Mouse (Mus musculus) ES-Bruce4 (cell line): ENCODE measurements around the gene Slmap. TPM values are rescaled to one million over a fixed set of nuclear protein-coding genes. Genes with fewer than 3 reads are reported as not detected.

Source experiments
- H3K27ac ChIP-seq: 2 replicates; pipeline ENCODE4 v1.5.1; 2012; ENCODE audit warnings: low read length, inconsistent platforms; ENCODE audit not compliant: insufficient read depth
- H3K27me3 ChIP-seq: 2 replicates; pipeline ENCODE4 v1.6.1; 2012; ENCODE audit warnings: mild to moderate bottlenecking, low read length, inconsistent platforms; ENCODE audit not compliant: control insufficient read depth, poor library complexity, insufficient read depth, severe bottlenecking
- H3K36me3 ChIP-seq: 2 replicates; pipeline ENCODE4 v1.6.1; 2012; ENCODE audit warnings: inconsistent platforms, mild to moderate bottlenecking, low read length, moderate library complexity; ENCODE audit not compliant: control insufficient read depth, poor library complexity, insufficient read depth, severe bottlenecking
- H3K4me1 ChIP-seq: one replicate; pipeline ENCODE4 v1.8.1; 2011; ENCODE audit warnings: low read length; ENCODE audit not compliant: control insufficient read depth, insufficient read depth
- H3K4me3 ChIP-seq: 2 replicates; pipeline ENCODE4 v1.5.1; 2011; ENCODE audit warnings: low read depth, mild to moderate bottlenecking, low read length
- H3K9ac ChIP-seq: 2 replicates; pipeline ENCODE4 v1.6.1; 2012; ENCODE audit warnings: low read depth, mild to moderate bottlenecking, inconsistent platforms; ENCODE audit not compliant: poor library complexity, severe bottlenecking
- H3K9me3 ChIP-seq: replicated peaks from 2 replicates; pipeline ENCODE4 v1.6.1; 2012; ENCODE audit warnings: mild to moderate bottlenecking, low read length, inconsistent platforms; ENCODE audit not compliant: control insufficient read depth, poor library complexity, insufficient read depth, severe bottlenecking
- CTCF ChIP-seq: IDR thresholded peaks from one replicate; pipeline ENCODE4 v1.8.1; 2011; ENCODE audit warnings: low read depth, low read length
- EP300 ChIP-seq: IDR thresholded peaks from 2 replicates; pipeline ENCODE4 v1.6.1; 2011; ENCODE audit warnings: low read depth, low read length; ENCODE audit not compliant: insufficient read depth
- POLR2A ChIP-seq: IDR thresholded peaks from one replicate; pipeline ENCODE4 v1.8.1; 2011; ENCODE audit warnings: low read length; ENCODE audit not compliant: insufficient read depth
- polyA plus RNA-seq: library from polyadenylated mRNA; stranded (reverse); fragments of >200 nt; gene quantifications from 2 replicates; pipeline ENCODE4 v1.2.4, GENCODE M21; 2011; ENCODE audit warnings: low read depth; ENCODE audit not compliant: missing spikeins, insufficient read depth, insufficient read length

Slmap gene
- polyA plus RNA-seq, 1 experiment = 145 TPM

DNA sequence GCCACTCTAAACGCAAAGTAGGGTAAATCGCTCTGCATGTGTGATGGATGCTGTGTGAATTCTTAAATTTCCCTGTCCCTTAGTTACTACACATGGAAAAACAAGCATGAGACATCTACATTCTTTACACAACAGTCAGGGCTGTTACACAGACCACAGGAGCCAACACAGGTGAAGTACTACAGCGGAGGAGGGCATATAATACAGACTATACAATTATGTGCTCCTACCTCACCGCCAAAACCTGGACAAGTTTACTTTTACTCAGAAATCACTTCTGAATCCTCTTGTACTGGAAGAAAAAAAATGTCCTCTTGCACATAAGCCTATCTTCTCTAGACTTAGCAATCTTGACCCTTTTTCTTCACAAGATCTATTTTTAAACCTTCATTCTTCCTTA is 66.8 kb downstream of the Slmap start:
- H3K9ac ChIP-seq = no peak overlapping the region
- TF ChIP-seq EP300 (no peak), POLR2A (no peak), CTCF (no peak)
- no peaks in the 10 kb centered on the region for H3K9me3 ChIP-seq
- H3K4me3 ChIP-seq = no peak overlapping the region
- no peaks in the 10 kb centered on the region for H3K27me3 ChIP-seq
- H3K36me3 ChIP-seq = peaks cover 5% of the 10 kb centered on the region; the same call in 1 of the 2 replicates
- no peaks in the 10 kb centered on the region for H3K4me1 ChIP-seq
- H3K27ac ChIP-seq = no peak overlapping the region

DNA sequence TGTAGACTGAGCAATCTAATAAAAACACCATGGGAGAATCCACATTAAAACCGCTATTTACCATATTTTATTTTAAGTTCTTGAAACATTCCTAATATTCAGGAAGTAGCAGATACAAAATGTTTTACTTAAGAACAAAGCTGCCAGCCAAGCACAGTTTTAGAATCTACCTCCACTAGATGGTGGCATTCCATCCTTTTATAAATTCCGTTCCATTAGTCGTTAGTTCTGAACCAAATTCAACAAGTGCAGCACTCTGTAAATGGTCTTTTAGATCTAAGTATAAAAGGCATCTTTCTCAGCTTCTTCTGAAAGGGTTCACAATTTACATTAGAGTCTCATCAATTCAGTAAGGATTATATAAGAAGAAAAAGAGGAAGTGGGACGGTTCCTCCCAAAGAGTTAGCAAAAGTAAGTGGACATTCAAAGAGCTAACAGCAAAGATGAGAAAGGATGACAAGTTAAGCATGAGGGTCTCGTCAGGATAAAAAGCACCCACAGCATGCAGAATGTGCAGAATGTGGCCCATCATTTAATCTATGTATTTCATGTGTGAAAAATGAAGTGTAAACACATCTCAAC is 68.1 kb downstream of the Slmap start:
- Histone ChIP-seq H3K9me3 (no peaks in the 10 kb centered on the region), H3K27me3 (no peaks in the 10 kb centered on the region), H3K27ac (no peak overlapping the region), H3K4me3 (no peak overlapping the region), H3K36me3 (peaks cover 12% of the 10 kb centered on the region), H3K4me1 (no peaks in the 10 kb centered on the region), H3K9ac (no peak overlapping the region)
- TF ChIP-seq EP300 = no peak
- no peak for TF ChIP-seq POLR2A
- TF ChIP-seq CTCF = no peak

DNA sequence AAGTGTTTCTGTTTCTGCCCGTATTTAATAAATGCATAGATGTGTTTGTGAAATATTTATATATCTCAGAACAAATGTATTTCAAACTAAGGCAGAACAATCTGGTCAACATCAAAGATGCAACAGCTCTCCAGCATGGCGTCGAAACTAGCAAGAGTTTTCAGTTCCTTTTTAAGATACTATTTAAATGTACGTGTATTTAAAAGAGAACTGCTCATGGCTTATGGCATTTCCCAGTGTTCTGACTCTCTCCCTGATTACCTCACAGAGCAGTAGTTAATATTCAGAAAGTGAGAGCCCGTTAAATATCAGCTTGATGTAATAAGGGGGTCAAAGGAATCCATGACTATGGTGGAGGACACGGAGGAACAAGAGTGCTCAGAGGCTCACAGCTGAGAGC is 68.8 kb downstream of the Slmap start:
- Histone ChIP-seq H3K27ac (no peak overlapping the region), H3K4me1 (no peaks in the 10 kb centered on the region), H3K4me3 (no peak overlapping the region), H3K9me3 (no peaks in the 10 kb centered on the region), H3K36me3 (peaks cover 16% of the 10 kb centered on the region), H3K9ac (no peak overlapping the region), H3K27me3 (no peaks in the 10 kb centered on the region)
- no peak for TF ChIP-seq CTCF
- no peak for TF ChIP-seq POLR2A
- TF ChIP-seq EP300 = no peak

DNA sequence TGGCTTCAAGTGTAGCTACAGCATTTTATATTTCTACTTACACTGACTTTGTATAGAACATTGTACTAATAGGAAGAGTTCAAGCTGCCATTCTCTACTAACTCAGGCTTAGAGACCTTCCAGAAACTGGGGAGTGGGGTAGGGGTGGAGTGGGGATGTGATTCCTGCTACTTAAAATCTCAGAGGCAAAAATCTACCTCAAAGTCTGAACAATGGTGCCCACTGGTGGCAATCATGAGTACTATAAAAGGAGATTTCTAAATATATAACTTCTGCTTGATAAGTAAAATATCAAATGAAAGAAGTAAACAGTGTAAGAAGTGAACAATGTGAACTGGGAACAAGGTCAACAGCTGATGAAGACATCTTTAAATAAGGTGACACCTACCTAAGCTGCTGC is 75.2 kb downstream of the Slmap start:
- H3K27me3 ChIP-seq = no peaks in the 10 kb centered on the region
- no peak overlapping the region for H3K4me3 ChIP-seq
- H3K27ac ChIP-seq = no peak overlapping the region
- H3K36me3 ChIP-seq = peaks cover 20% of the 10 kb centered on the region
- TF ChIP-seq EP300 (no peak), POLR2A (no peak), CTCF (no peak)
- no peaks in the 10 kb centered on the region for H3K9me3 ChIP-seq
- H3K9ac ChIP-seq = no peak overlapping the region
- no peaks in the 10 kb centered on the region for H3K4me1 ChIP-seq

DNA sequence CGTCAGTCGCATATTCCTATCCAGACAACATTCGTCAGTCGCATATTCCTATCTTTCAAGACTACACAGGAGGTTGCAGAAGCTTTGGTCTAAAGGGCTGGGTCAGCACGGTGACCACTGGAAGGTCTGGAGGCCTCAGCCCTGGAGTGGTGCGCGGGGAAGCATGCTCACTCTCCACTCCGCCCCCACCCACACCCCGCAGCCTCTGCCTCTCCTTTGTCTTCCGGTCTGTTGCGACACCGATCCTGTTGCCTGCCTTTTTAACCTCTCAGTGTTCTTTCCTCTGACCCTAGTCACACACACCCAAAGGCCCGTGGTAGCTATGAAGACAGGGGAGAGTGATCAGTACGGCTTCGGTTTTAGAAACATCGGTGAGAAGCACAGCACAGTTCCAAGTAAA is 79.9 kb downstream of the Slmap start:
- Histone ChIP-seq H3K36me3 (0 out of 2 replicates have a peak, but pooled peaks cover 3% of the 10 kb centered on the region), H3K9ac (no peak overlapping the region), H3K4me1 (peaks cover 1% of the 10 kb centered on the region), H3K4me3 (no peak overlapping the region), H3K27ac (no peak overlapping the region), H3K9me3 (no peaks in the 10 kb centered on the region), H3K27me3 (no peaks in the 10 kb centered on the region)
- no peak for TF ChIP-seq EP300
- no peak for TF ChIP-seq POLR2A
- no peak for TF ChIP-seq CTCF

DNA sequence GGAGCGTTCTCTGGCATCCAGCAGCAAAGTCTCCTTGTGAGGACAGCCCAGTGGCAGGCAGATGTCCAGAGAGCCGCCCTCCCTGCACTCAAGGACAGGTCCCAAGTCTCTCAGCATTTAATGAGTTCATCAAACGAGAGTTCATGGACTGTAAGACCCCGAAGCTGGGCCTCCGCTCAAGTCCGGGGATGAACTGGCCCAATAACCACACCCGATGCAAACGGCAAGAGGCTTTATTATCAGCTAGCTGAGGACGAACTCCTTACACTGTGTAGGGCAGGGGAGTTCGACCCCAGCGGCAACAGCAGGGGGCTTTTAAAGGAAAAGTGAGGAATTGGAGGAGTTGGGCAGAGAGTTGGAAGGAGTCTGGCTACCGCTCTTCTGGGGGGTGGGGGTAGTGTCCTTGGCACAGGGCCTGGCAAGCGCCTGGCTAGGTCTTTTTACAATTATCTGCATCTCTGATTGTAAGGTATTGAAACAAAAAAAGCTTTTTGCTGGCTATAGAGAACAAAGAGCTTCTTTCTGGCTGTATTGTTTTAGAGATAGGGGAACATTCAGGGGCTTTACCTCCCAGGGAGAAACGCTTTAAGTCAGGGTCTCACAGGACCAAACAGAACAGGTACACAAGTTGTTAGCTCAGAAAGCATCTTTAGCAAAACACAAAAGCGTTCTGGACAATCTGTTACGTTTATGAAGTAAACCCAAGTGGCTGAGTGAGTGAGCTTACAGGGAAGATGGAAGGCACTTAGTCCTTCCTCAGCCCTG is 84.5 kb downstream of the Slmap start:
- no peaks in the 10 kb centered on the region for H3K27me3 ChIP-seq
- H3K9me3 ChIP-seq = no peaks in the 10 kb centered on the region
- H3K27ac ChIP-seq = no peak overlapping the region
- no peaks in the 10 kb centered on the region; the same call in 1 of the 2 replicates for H3K36me3 ChIP-seq
- H3K4me3 ChIP-seq = no peak overlapping the region
- TF ChIP-seq CTCF (no peak), POLR2A (no peak), EP300 (no peak)
- H3K9ac ChIP-seq = no peak overlapping the region
- H3K4me1 ChIP-seq = peaks cover 2% of the 10 kb centered on the region
